Mouse (Mus musculus): ENCODE results near the gene Ubr3. TPM values are rescaled to one million over a fixed set of nuclear protein-coding genes. Genes with fewer than 3 reads are reported as not detected.
A peak's percentile ranks its signal among the peaks of the same experiment; 100 is the strongest.

The Ubr3 gene
- polyA plus RNA-seq, 1 experiment from 2014 or later = 17.3 TPM

DNA sequence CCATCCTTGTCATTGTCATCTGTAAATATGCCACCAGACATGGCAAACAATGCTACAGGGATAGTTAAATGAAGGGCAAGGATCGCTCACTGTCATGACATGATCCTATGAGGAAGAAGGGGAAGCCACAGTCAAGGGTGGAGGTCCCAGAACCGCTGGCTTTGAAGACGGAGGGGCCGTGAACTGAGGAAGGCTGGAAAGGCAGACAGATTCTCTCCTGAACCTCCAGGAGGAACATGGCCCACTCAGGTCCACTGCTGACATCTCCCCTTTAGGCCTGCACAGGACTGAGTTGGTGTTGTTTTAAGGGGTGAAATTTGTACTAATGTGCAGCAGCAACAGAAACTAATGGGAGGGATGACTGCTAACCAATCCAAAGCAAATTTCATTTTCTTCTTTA is 161.2 kb downstream of the Ubr3 start:
- 91% methylated on average over 4 of the region's 4 CpGs for WGBS
- DNase-seq (ENCODE audit: low spot score) = no peak
- H3K27me3 ChIP-seq (replicated peaks; ENCODE audit: control insufficient read depth, insufficient read depth, low read length) = no peaks in the 10 kb centered on the region
- no peaks in the 10 kb centered on the region for H3K4me1 ChIP-seq (ENCODE audit: control insufficient read depth, insufficient read depth, low read length)
- no peaks in the 10 kb centered on the region for H3K36me3 ChIP-seq (ENCODE audit: control insufficient read depth, insufficient read depth, low read length)
- H3K9ac ChIP-seq (ENCODE audit: low read depth, low read length) = no peak overlapping the region
- ATAC-seq (ENCODE audit: low read depth) = no peak
- H3K9me3 ChIP-seq (ENCODE audit: control insufficient read depth, low read length) = no peaks in the 10 kb centered on the region
- H3K4me3 ChIP-seq (ENCODE audit: low read depth, low read length) = no peak overlapping the region
- no peak overlapping the region for H3K4me2 ChIP-seq (ENCODE audit: low read depth, low read length)
- no peak overlapping the region for H3K27ac ChIP-seq (replicated peaks; ENCODE audit: low read depth, low read length)

DNA sequence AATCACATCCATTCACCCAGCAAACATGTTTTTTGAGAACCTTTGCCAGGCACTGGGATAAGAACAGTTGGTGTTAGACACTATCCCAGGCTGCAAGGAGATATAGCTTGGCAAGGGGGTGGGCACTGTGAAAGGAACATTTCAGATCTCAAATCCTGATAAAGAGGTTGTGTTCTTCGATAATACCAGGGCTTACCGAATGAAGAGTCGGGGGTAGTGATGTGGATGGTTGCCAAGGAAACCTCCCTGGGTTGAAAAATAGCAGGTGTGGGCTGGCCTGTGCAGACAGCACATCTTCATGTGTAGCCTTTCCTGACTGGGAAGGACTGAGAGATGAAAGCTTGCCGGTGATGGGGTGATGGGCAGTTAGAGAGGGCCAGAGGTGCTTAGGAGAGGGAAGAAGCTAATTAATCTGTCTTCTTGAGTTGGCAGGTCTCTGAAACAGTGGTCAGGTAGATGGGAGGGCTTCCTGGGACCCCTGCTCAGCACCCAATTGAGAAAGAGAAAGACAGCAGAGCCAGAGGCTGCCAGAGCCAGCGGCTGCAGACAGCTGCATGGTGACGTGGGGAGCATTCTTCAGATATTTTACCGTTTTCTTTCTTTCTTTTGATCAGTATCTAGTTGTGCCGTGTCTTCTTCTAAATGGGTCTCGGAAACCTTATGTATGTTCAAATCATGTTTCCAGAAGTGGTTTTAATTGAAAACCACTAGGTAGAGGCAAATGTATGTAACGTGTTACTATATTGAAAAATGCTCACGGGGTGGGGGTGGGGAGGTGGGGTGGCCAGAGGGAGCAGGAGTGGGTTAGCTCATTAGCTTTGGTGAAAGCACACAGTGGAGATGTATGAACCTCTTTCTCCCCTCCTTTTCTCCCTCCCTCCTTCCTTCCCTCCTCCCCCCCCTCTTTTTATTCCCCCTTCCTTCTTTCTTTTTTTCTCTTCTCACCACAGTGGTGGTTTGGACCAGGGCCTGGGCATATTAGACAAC is 163.6 kb downstream of the Ubr3 start:
- Histone ChIP-seq H3K9ac (ENCODE audit: low read depth, low read length) (no peak overlapping the region), H3K27me3 (replicated peaks; ENCODE audit: control insufficient read depth, insufficient read depth, low read length) (no peaks in the 10 kb centered on the region), H3K27ac (replicated peaks; ENCODE audit: low read depth, low read length) (no peak overlapping the region), H3K4me3 (ENCODE audit: low read depth, low read length) (no peak overlapping the region), H3K4me2 (ENCODE audit: low read depth, low read length) (no peak overlapping the region), H3K9me3 (ENCODE audit: control insufficient read depth, low read length) (no peaks in the 10 kb centered on the region), H3K4me1 (ENCODE audit: control insufficient read depth, insufficient read depth, low read length) (no peaks in the 10 kb centered on the region), H3K36me3 (ENCODE audit: control insufficient read depth, insufficient read depth, low read length) (no peaks in the 10 kb centered on the region)
- WGBS = 42% methylated on average over 11 of the region's 11 CpGs
- ATAC-seq (ENCODE audit: low read depth) (peak; percentile 55; the same call in 1 of the 2 replicates), DNase-seq (ENCODE audit: low spot score) (no peak)

DNA sequence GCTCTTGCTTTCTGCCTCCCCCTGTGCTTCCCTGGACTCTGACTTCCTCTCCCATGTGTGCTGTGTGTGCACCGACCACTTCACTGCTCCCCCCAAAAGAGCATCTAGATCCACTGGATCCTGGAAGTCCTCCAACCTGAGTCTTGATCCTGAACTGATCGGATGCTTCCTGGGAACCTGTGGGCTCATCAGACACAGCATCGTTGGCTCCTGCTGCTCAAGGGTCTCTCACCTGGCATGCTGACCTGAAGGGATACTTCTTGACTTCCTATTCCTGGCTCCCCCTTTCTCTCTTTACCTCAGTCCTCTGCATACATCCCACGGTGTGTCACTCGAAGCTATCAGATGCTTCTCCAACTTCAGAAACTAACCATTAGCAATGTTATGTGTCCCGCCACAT is 168.1 kb downstream of the Ubr3 start:
- ATAC-seq (ENCODE audit: low read depth) (no peak), DNase-seq (ENCODE audit: low spot score) (no peak)
- Histone ChIP-seq H3K4me2 (ENCODE audit: low read depth, low read length) (no peak overlapping the region), H3K4me3 (ENCODE audit: low read depth, low read length) (no peak overlapping the region), H3K9ac (ENCODE audit: low read depth, low read length) (no peak overlapping the region), H3K9me3 (ENCODE audit: control insufficient read depth, low read length) (no peaks in the 10 kb centered on the region), H3K27me3 (replicated peaks; ENCODE audit: control insufficient read depth, insufficient read depth, low read length) (no peaks in the 10 kb centered on the region), H3K27ac (replicated peaks; ENCODE audit: low read depth, low read length) (no peak overlapping the region), H3K4me1 (ENCODE audit: control insufficient read depth, insufficient read depth, low read length) (no peaks in the 10 kb centered on the region), H3K36me3 (ENCODE audit: control insufficient read depth, insufficient read depth, low read length) (no peaks in the 10 kb centered on the region)
- 83% methylated on average over 6 of the region's 6 CpGs for WGBS

DNA sequence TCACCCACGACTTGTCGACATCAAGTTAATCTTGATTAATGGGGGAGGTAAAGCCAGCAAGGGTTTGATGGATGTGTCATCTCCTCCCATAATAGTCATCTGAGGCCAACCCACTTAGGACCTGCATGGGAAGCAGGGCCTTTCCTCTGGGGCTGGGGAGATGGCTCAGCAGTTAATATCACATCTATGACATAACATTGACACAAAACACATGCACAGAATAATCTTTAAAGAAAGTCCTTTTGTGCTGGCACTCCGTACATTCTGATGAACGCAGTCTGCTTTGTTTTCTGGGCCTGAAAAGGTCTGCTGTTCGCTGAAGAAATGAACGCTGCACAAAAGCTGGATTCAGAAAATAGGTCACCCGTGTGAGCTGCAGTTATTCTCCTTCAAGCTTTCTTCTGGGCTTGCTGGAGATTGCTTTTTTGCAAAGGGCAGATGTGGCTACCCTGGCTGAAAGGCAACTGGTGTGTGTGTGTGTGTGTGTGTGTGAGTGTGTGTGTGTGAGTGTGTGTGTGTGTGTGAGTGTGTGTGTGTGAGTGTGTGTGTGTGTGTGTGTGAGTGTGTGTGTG is 168.8 kb downstream of the Ubr3 start:
- no peak for ATAC-seq (ENCODE audit: low read depth)
- Histone ChIP-seq H3K4me2 (ENCODE audit: low read depth, low read length) (no peak overlapping the region), H3K9me3 (ENCODE audit: control insufficient read depth, low read length) (no peaks in the 10 kb centered on the region), H3K27me3 (replicated peaks; ENCODE audit: control insufficient read depth, insufficient read depth, low read length) (no peaks in the 10 kb centered on the region), H3K27ac (replicated peaks; ENCODE audit: low read depth, low read length) (no peak overlapping the region), H3K9ac (ENCODE audit: low read depth, low read length) (no peak overlapping the region), H3K4me3 (ENCODE audit: low read depth, low read length) (no peak overlapping the region), H3K4me1 (ENCODE audit: control insufficient read depth, insufficient read depth, low read length) (no peaks in the 10 kb centered on the region), H3K36me3 (ENCODE audit: control insufficient read depth, insufficient read depth, low read length) (no peaks in the 10 kb centered on the region)
- WGBS = 72% methylated on average over 7 of the region's 7 CpGs
- DNase-seq (ENCODE audit: low spot score) = no peak

DNA sequence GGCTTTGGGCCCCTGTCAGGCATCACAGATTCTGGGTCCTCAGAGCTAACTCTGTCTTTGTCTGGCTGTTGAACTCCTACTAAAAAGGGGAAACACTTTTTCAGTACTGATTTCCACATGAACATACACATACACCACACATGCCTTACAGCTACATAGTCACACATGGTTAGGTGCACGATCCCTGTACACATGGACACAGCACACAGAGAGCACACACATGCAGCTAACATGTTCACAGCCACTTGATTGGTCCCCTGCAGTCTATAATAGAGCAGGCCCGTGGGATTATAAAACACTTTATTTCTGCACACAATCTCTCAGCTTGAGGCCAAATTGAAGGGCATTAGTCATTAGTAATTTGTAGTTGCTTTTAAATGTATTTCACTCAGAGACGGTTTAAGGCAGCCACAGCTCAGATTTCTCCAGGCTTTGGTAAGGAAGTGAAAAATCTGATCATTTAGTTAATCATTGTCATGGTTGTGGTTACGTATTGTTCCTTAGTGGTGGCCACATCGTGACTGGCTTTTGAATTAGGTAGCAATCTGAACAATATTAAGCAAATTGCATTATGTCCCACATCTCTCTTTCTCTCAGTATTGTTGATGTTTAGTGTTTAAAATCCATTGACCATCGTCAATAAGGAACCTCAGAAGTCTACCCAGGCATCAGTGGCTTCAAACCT is 169.4 kb downstream of the Ubr3 start:
- WGBS = 68% methylated on average over 6 of the region's 6 CpGs
- Histone ChIP-seq H3K4me3 (ENCODE audit: low read depth, low read length) (no peak overlapping the region), H3K36me3 (ENCODE audit: control insufficient read depth, insufficient read depth, low read length) (no peaks in the 10 kb centered on the region), H3K9me3 (ENCODE audit: control insufficient read depth, low read length) (no peaks in the 10 kb centered on the region), H3K9ac (ENCODE audit: low read depth, low read length) (no peak overlapping the region), H3K27ac (replicated peaks; ENCODE audit: low read depth, low read length) (no peak overlapping the region), H3K4me1 (ENCODE audit: control insufficient read depth, insufficient read depth, low read length) (no peaks in the 10 kb centered on the region), H3K4me2 (ENCODE audit: low read depth, low read length) (no peak overlapping the region), H3K27me3 (replicated peaks; ENCODE audit: control insufficient read depth, insufficient read depth, low read length) (no peaks in the 10 kb centered on the region)
- DNase-seq (ENCODE audit: low spot score) (no peak), ATAC-seq (ENCODE audit: low read depth) (no peak)

DNA sequence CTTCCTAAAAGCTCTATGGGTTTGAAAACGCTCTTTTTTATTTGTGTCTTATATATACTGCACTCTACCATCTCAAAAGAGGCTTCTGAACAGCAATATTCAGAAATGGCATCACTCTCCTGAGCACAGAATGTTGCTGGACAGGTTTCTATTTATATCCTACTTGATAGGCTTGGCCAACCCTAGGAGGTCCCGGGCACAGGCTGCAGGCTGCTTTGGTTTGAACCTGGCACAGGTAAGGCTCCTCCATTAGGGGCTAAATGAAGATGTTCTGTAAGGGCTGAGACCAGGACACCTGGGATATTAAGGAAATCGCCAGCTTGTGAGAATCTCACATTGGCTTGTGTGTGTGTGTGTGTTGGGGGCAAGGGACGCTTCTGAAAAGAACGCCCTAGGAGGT is 172.8 kb downstream of the Ubr3 start:
- WGBS = 79% methylated on average over 5 of the region's 5 CpGs
- no peak overlapping the region for H3K4me3 ChIP-seq (ENCODE audit: low read depth, low read length)

More for the DNA sequence above, 172.8 kb downstream of the Ubr3 start:
- Histone ChIP-seq H3K27me3 (replicated peaks; ENCODE audit: control insufficient read depth, insufficient read depth, low read length) (no peaks in the 10 kb centered on the region), H3K36me3 (ENCODE audit: control insufficient read depth, insufficient read depth, low read length) (no peaks in the 10 kb centered on the region), H3K4me1 (ENCODE audit: control insufficient read depth, insufficient read depth, low read length) (no peaks in the 10 kb centered on the region), H3K9me3 (ENCODE audit: control insufficient read depth, low read length) (no peaks in the 10 kb centered on the region), H3K9ac (ENCODE audit: low read depth, low read length) (no peak overlapping the region), H3K4me2 (ENCODE audit: low read depth, low read length) (no peak overlapping the region), H3K27ac (replicated peaks; ENCODE audit: low read depth, low read length) (no peak overlapping the region)
- DNase-seq (ENCODE audit: low spot score) = no peak
- ATAC-seq (ENCODE audit: low read depth) = no peak

Other genes with a start within 250 kb of the Ubr3 start
- gene Klhl41, start 227.1 kb upstream of the Ubr3 start, polyA plus RNA-seq (2014; fragmentation: Nextera tagmentation; extraction: Ambion mirVana) = 25.5 and 34.1 TPM in 2 replicates
- 10.9 and 11.9 TPM in 2 replicates for gene Fastkd1, start 183.7 kb upstream of the Ubr3 start, polyA plus RNA-seq (2014; fragmentation: Nextera tagmentation; extraction: Ambion mirVana)
- gene Ppig, start 174.7 kb upstream of the Ubr3 start, polyA plus RNA-seq (2014; fragmentation: Nextera tagmentation; extraction: Ambion mirVana) = 119 and 127 TPM in 2 replicates
- 1.9 and 2.2 TPM in 2 replicates for gene Ccdc173, start 107.7 kb upstream of the Ubr3 start, polyA plus RNA-seq (2014; fragmentation: Nextera tagmentation; extraction: Ambion mirVana)
- 24.9 and 27.0 TPM in 2 replicates for gene Phospho2, start 107.6 kb upstream of the Ubr3 start, polyA plus RNA-seq (2014; fragmentation: Nextera tagmentation; extraction: Ambion mirVana)
- 20.8 and 22.3 TPM in 2 replicates for gene Klhl23, start 75.3 kb upstream of the Ubr3 start, polyA plus RNA-seq (2014; fragmentation: Nextera tagmentation; extraction: Ambion mirVana)
- gene Ssb, start 35.7 kb upstream of the Ubr3 start, polyA plus RNA-seq (2014; fragmentation: Nextera tagmentation; extraction: Ambion mirVana) = 293 and 303 TPM in 2 replicates
- gene Mettl5, start 11.6 kb upstream of the Ubr3 start, polyA plus RNA-seq (2014; fragmentation: Nextera tagmentation; extraction: Ambion mirVana) = 30.9 and 34.0 TPM in 2 replicates
- 0.04 TPM in 1 of 2 replicates, not detected in the other for gene Myo3b, start 141.9 kb downstream of the Ubr3 start, polyA plus RNA-seq (2014; fragmentation: Nextera tagmentation; extraction: Ambion mirVana)